Mouse (Mus musculus): ENCODE measurements around the gene Rbm8a2. TPM values are rescaled to one million over a fixed set of nuclear protein-coding genes. Genes with fewer than 3 reads are reported as not detected.

The Rbm8a2 gene
- not detected in 2 replicates for polyA plus RNA-seq (2012; ENCODE audit: low replicate concordance)

DNA sequence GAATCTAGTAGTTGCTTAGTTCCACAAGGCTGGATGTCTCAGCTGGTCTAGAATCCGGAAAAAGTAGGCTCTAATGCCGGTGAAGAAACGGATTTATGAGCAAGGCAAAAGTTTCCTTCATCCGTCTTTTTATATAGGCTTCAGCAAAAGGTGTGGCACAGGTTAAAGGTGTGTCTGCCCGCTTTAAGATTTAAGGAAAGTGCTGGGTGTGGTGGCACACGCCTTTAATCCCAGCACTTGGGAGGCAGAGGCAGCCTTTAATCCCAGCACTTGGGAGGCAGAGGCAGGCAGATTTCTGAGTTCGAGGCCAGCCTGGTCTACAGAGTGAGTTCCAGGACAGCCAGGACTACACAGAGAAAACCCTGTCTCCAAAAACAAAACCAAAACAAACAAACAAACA lies at the start of gene Rbm8a2:
Gene Rbm8a2 (minus strand): TSS at position 101 of the 400 bp plus-strand sequence.

Other genes starting within 250 kb of the Rbm8a2 start
- gene Exo1, start 98.5 kb downstream of the Rbm8a2 start, polyA plus RNA-seq (2012; ENCODE audit: low replicate concordance) = 0.73 and 1.2 TPM in 2 replicates
- gene Gm38100, start 58.8 kb downstream of the Rbm8a2 start, polyA plus RNA-seq (2012; ENCODE audit: low replicate concordance) = not detected in 2 replicates